Mouse (Mus musculus) stomach, postnatal 0 days (tissue): Measurements from ENCODE around the gene Nek5. TPM values are rescaled to one million over a fixed set of nuclear protein-coding genes. Genes with fewer than 3 reads are reported as not detected.
A peak's percentile ranks its signal among the peaks of the same experiment; 100 is the strongest.

ENCODE experiments used
- ATAC-seq: fragments of 200-750 bp; cut with Nextera tagmentation; 2 replicates; pipeline ENCODE4 v1.8.0; 2017; ENCODE audit not compliant: low FRiP score, low TSS enrichment
- DNase-seq: peaks from one replicate; pipeline ENCODE4 v3.0.0-alpha.2; 2016; ENCODE audit warnings: low spot score
- H3K27ac ChIP-seq: fragments of 300-500 bp; sonication (generic); replicated peaks from 2 replicates; pipeline ENCODE4 v1.5.1; 2014; ENCODE audit warnings: mild to moderate bottlenecking, control low read depth
- H3K27me3 ChIP-seq: fragments of 300-500 bp; sonication (generic); 2 replicates; pipeline ENCODE4 v1.6.1; 2014; ENCODE audit warnings: low read length; ENCODE audit not compliant: control insufficient read depth, insufficient read depth
- H3K36me3 ChIP-seq: fragments of 300-500 bp; sonication (generic); 2 replicates; pipeline ENCODE4 v1.6.1; 2014; ENCODE audit warnings: low read length, mixed read lengths; ENCODE audit not compliant: control insufficient read depth, insufficient read depth
- H3K4me1 ChIP-seq: fragments of 300-500 bp; sonication (generic); replicated peaks from 2 replicates; pipeline ENCODE4 v1.6.1; 2014; ENCODE audit warnings: antibody characterized with exemption; ENCODE audit not compliant: control insufficient read depth, insufficient read depth
- H3K4me2 ChIP-seq: fragments of 300-500 bp; sonication (generic); replicated peaks from 2 replicates; pipeline ENCODE4 v1.6.1; 2014; ENCODE audit warnings: low read depth, mild to moderate bottlenecking, control low read depth, moderate library complexity
- H3K4me3 ChIP-seq: fragments of 300-500 bp; sonication (generic); 2 replicates; pipeline ENCODE4 v1.5.1; 2014; ENCODE audit warnings: low read depth, low read length, control low read depth
- H3K9ac ChIP-seq: fragments of 300-500 bp; sonication (generic); 2 replicates; pipeline ENCODE4 v1.6.1; 2014; ENCODE audit warnings: mild to moderate bottlenecking, low read length, control low read depth, mixed read lengths
- H3K9me3 ChIP-seq: fragments of 300-500 bp; sonication (generic); 2 replicates; pipeline ENCODE4 v1.6.1; 2016; ENCODE audit warnings: low read length; ENCODE audit not compliant: control insufficient read depth
- CTCF ChIP-seq: IDR thresholded peaks from 2 replicates; pipeline ENCODE4 v1.5.1; 2016; ENCODE audit warnings: antibody characterized with exemption, low read depth, mild to moderate bottlenecking, moderate library complexity
- EP300 ChIP-seq: optimal IDR thresholded peaks from 2 replicates; pipeline ENCODE3; 2016; ENCODE audit warnings: antibody characterized with exemption
- WGBS: fragments of 180-500 bp; shearing (Covaris S2); extraction: QIAGEN DNeasy Blood & Tissue Kit; methylation state at CpG from one replicate; pipeline ENCODE4 v1.1.7; 2014; 5-methylcytosine and 5-hydroxymethylcytosine counted together
- polyA plus RNA-seq: library from polyadenylated mRNA; unstranded; fragments of >200 nt; fragmentation: Nextera tagmentation; extraction: Ambion mirVana; gene quantifications from 2 replicates; pipeline ENCODE4 v1.2.1, GENCODE M21; 2015

The Nek5 gene
- polyA plus RNA-seq, 1 experiment from 2014 or later = 0.21 TPM

- no peak for TF ChIP-seq CTCF
- TF ChIP-seq EP300 = no peak
- Histone ChIP-seq H3K4me1 (no peaks in the 10 kb centered on the region), H3K27ac (no peak overlapping the region), H3K4me2 (no peak overlapping the region), H3K9ac (no peak overlapping the region), H3K9me3 (no peaks in the 10 kb centered on the region), H3K36me3 (no peaks in the 10 kb centered on the region), H3K27me3 (no peaks in the 10 kb centered on the region), H3K4me3 (no peak overlapping the region)
- 51% methylated on average over 12 of the region's 12 CpGs for WGBS
- DNase-seq (peak; percentile 69), ATAC-seq (peak; percentile 84)
Measured at GRCm38 (mm10) chr8:22054674-22055491, 70.0 kb downstream of the Nek5 start.

DNA sequence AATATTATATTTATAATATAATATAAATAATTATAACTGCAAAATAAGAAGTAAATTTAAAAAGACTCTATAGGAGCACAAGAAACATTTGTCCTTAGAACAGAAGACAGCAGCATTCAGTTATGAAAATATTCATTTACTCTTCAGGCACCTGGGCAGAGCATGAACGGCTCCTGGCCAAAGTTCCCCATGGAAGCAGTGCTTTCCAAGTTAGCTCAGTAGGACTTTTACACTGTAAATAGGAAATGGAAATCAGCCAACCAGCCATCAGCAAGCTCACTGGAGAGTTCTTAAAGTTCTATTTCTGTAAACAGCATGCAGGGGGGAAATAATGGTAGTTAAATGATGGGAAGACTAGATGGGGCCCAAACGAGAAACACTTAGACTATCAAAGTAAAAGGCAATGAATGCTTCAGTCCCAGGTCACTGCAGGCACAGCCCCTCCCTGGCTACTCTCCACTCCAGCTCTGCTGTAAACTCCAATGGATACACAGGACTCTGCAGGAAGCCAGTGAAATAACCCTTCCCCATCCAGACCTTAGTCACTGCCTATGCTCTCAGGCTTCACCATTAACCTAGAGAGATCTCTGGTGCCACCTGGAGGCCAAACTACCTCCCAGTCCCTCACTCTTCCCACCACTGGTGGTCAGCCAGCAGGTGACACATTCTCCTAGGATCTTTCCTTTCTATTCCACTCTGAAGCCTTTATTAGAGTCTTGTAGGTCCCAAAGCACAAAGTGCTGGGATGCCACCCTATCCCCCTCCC, 77.0 kb downstream of the Nek5 start:
- no peak overlapping the region for H3K4me2 ChIP-seq
- no peak overlapping the region for H3K27ac ChIP-seq
- H3K9ac ChIP-seq = no peak overlapping the region
- ATAC-seq (peak; percentile 94), DNase-seq (peak; percentile 89)
- no peak overlapping the region for H3K4me3 ChIP-seq
- no peaks in the 10 kb centered on the region for H3K9me3 ChIP-seq
- 46% methylated on average over 2 of the region's 2 CpGs for WGBS
- TF ChIP-seq CTCF = peak; percentile 84
- TF ChIP-seq EP300 = no peak
- H3K36me3 ChIP-seq = no peaks in the 10 kb centered on the region
- H3K27me3 ChIP-seq = no peaks in the 10 kb centered on the region
- no peaks in the 10 kb centered on the region for H3K4me1 ChIP-seq

GRCm38 (mm10) chr8:22043706-22044105, 81.1 kb downstream of the Nek5 start:
- Histone ChIP-seq H3K27me3 (no peaks in the 10 kb centered on the region), H3K4me3 (no peak overlapping the region), H3K9me3 (no peaks in the 10 kb centered on the region), H3K9ac (no peak overlapping the region; the same call in 1 of the 2 replicates), H3K4me2 (no peak overlapping the region), H3K27ac (0 out of 2 replicates have a peak overlapping the region, but pooled peaks have one; percentile 35), H3K36me3 (no peaks in the 10 kb centered on the region), H3K4me1 (no peaks in the 10 kb centered on the region)
- no peak for ATAC-seq
- DNase-seq = no peak
- TF ChIP-seq CTCF = no peak
- TF ChIP-seq EP300 = no peak
- 10% methylated on average over 12 of the region's 12 CpGs for WGBS

- Histone ChIP-seq H3K4me2 (no peak overlapping the region), H3K4me3 (no peak overlapping the region), H3K9me3 (no peaks in the 10 kb centered on the region), H3K4me1 (no peaks in the 10 kb centered on the region), H3K36me3 (no peaks in the 10 kb centered on the region), H3K27ac (no peak overlapping the region), H3K27me3 (no peaks in the 10 kb centered on the region), H3K9ac (no peak overlapping the region)
- ATAC-seq (no peak), DNase-seq (no peak)
- 58% methylated on average over 3 of the region's 3 CpGs for WGBS
- TF ChIP-seq EP300 = no peak
- no peak for TF ChIP-seq CTCF
Measured at GRCm38 (mm10) chr8:22042515-22042914, 82.3 kb downstream of the Nek5 start.

- 56% methylated on average over 6 of the region's 6 CpGs for WGBS
- no peak for TF ChIP-seq EP300
- TF ChIP-seq CTCF = no peak
- Histone ChIP-seq H3K9ac (no peak overlapping the region), H3K27me3 (no peaks in the 10 kb centered on the region), H3K27ac (peak overlapping the region; percentile 83), H3K4me3 (no peak overlapping the region), H3K36me3 (no peaks in the 10 kb centered on the region), H3K4me1 (no peaks in the 10 kb centered on the region), H3K4me2 (no peak overlapping the region), H3K9me3 (no peaks in the 10 kb centered on the region)
- no peak for DNase-seq
- ATAC-seq = no peak
Measured at GRCm38 (mm10) chr8:22040153-22040509, 84.7 kb downstream of the Nek5 start.
